Mouse (Mus musculus): Measurements from ENCODE around the gene Fgfr2.

The Fgfr2 gene

DNA sequence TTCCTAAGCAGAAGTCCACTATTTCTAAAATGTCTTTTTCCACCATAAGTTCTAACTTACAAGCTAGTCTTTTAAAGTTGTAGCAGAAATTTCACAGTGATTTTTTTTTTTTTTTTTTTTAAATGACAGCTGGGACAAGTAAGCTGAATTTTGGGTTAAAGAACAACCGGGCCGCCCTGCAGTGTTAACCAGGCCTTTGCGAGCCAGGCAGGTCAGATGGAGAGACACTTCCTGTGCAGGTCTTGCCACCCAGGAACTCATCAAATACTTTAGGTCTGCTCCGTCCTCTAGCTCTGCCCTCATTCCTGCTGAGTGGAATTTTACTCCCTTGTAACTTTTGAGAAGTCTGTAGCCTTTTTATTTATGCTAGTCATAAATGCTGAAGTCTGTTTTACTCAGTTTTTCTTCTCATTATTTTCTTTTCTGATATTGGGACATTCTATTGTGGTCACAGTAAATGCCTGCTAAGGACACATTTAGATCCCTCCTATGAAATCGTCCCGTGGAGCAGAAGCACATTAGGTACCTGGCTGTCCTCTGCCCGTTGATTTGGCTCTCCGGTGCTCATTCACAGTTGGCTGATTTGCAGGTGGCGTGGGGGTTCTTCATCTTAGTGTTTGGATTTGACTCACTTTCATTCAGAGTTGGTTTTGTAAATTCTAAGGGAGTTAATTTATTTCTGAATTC lies 2228.1 kb downstream of the Fgfr2 start:
- DNase-seq (ENCODE audit: low spot score), result no peak

DNA sequence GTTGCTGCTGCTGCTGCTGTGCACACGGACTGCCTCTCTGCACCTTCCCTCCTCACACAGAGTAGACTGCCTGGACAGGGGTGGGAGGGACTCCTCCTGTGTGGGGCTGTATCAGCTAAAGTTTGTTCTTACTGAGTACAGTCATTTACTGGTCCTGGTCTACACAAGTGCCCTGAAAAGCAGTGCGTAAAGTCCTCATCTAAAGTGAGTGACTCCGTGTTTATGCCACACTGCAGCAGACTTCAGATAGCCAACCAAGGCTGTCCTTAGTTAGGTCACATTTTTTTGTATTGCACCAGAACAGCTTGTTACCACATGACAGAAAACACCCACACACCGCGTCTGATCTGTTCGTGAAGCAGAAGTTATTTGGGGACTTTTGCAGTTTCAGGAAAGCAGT lies 2230.2 kb downstream of the Fgfr2 start:
- peak; percentile 14 for DNase-seq (ENCODE audit: low spot score)

DNA sequence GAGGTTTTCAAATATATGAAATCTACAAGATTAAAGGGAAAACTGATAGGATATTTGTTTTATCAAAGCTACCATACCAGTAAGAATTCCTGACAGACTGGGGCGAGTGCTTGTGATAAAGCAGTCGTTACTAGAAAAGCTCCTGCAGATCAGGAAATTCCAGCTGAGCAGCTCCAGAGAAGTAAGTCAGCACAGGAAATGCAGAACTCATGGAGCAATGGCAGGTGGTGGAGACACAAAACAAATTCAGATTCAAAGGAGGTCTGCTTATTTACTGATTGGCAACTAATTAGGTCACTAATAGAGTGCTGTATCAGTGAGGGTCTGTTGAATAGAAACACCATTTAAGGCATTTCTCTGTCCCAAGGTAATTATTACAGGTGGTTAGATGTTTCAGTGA lies 2232.3 kb downstream of the Fgfr2 start:
- DNase-seq (ENCODE audit: low spot score), result peak; percentile 55

DNA sequence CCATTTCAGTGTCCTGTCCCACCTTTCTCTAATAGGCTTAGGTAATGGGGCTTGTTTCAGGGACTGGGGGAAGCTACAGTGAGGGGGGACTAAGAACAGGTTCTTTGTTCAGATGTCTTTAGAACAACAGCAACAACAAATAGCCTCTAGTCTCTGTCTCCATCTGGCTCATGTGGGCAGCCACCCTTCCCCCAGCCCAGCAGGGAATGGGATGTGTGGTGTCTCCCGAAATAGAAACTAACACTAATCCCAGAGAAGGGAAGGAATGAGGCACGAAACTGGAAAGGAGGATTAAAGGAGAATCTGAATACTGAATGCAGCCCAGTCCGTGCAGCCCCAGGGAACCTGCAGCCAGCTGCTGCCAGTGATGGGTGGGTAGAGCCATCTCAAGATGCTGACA lies 2235.2 kb downstream of the Fgfr2 start:
- DNase-seq (ENCODE audit: low spot score), result no peak

DNA sequence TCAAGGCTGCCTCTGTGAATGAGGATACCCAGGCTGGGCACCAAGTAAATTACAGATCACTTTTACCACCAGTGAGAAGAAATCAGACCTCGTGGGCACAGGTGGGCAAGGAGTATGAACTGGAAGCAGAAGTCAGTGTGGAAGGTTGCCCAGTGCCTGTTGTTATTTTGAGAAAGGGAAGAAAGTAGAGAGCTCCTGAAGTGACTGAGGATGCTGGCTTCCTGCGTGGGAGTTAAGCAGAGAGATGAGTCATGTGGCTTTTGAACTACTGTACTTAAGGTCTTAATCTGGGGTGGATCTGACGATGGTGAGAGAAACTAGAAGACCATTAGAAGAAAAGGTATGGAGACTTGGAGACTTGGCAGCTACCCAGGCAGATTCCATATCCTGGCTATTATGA lies 2236.9 kb downstream of the Fgfr2 start:
- DNase-seq (ENCODE audit: low spot score), result no peak

DNA sequence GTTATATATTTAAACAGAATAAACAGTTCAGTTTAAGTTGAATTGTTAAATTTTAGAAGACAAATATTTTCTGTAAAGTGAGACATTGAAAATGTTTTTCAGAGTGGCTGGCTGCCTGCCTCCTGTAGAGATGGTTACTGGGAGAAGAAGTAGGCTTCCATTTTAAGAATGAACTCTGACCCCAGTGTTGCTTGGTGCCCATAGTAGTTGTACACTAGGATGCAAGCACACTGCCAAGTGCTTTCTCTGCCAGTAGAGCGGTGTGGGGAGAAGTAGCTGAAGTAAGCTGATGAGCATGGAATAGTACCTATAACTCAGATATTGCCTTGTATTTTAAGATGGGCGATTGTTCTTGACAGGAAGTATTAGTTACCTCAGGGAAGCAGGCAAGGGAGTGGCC lies 2239.0 kb downstream of the Fgfr2 start:
- DNase-seq (ENCODE audit: low spot score), result no peak

DNA sequence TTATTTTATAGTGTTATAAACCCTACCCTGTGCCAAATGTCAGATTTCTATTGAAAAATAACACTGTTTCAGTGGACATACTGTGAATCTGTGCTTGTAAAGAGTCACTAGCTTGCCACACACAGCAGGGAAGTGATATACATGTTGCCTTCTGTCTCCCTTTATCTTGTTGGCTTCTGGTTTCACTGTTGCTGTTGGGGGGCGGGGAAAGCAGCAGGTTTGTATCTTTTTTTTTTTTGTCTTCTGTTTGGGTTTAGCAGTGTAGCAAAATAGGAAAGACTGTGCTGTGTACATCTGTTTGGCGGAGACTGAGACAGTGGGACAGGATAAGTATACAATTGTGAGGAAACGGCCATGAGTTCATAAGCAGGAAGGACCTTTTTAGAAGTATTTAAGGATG lies 2255.9 kb downstream of the Fgfr2 start:
- DNase-seq (ENCODE audit: low spot score), result no peak

DNA sequence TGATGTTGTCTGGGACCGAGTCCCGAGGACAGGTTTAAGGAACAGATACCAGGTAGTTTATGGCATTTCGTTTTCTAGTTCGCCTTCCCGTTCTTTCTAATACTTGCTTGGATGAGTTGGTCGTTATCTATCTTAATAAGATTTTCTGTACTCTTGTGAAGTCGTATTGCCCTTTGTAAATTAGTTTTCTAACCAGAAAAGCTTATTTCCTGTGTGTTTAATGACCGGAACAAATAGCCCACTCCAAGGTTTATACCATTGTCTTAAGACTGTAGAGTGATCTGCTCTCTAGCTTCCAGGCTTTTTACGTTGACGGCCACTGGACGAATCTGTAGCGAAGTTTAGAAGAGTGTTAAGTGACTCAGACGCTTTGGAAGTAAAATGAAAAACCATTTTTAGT lies 2256.5 kb downstream of the Fgfr2 start:
- DNase-seq (ENCODE audit: low spot score), result no peak

DNA sequence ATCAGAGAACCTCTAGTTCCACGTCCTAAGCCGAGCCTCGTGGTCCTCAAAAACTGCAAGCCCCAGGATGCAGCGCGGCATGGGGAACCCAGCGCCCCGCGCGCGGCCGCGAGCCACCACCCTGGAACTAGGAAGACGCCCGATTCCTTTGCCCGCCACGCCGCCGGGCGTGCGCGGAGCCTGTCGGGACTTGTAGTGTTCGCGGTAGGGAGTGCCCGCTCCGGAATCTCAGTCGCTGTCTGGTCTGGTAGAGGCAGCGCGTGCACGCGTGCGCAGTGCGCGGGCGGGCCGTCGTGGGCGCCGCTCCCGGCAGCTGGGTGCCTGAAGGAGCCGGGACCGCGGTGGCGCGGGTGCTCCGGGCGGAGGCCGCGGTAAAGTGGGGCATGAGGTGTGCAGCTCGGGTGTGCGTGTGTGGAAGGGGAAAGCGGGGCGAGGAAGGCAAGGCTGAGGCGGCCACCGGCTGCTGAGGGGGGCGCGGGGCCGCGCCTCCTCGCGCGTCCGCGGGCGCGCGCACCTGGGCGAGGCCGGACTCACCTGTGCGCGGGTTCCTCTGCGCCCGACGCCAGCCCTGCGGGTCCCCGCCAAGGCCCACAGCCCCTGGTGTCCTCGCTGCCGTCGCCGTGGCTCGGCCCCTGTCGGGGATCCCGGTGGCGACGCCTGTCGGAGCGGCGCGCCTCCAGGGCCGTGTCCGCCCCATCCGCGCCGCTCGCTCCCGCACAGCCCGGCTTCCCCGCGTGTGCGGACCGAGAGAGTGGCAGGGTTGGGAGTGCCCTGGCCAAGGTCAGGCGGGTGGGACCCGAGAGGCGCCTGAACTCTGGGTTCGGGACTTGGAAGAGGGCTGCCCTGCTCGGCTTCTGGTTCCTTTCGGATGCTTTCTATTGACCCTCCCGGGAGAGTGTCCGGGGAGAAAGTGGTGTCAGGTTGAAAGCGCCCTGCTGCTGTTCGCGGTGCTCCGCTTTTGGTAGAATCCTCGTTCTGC lies 2257.2 kb downstream of the Fgfr2 start, which contains the start of gene Plekha1:
Plekha1 (plus strand) TSS at position 144 of the 979 bp plus-strand sequence.
- DNase-seq (ENCODE audit: low spot score), result peak; percentile 98

DNA sequence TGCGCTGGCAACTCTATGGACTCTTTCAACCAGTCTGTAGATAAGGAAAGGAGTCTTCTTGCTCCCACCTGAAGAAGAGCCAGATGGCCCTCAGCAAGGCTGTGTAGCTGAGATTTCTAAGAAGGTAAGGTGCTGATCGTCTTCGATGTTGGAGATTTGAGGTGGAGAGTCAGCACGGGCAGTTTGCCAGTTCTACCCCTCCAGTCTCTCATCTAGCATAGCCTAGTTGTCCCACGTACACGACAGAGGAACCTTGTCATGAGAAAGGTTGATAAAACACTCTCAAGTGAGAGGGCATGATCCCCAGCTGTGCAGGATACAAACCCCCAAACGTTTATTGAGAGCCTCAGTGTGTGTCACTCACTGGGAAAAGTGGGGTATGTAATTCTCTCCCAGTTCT lies 2258.4 kb downstream of the Fgfr2 start:
- no peak for DNase-seq (ENCODE audit: low spot score)

DNA sequence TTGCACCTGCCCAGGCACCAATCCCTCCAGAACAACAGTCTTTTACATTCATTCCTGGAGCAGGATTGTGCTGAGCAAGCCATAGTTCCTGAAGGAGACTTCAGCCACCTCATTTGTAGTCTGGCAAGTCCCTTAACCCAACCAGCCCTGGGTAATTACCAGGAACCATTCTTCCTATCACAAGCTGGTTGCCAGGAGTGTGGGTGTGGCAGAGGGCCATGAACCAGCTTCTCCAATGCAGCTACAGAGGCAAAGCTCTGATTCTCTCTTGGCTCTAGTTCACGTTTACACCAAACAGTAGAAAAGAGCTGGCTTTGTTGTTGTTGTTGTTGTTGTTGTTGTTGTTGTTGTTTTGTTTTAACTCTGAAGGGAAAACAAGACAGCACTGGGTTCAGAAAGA lies 2260.6 kb downstream of the Fgfr2 start:
- no peak for DNase-seq (ENCODE audit: low spot score)

DNA sequence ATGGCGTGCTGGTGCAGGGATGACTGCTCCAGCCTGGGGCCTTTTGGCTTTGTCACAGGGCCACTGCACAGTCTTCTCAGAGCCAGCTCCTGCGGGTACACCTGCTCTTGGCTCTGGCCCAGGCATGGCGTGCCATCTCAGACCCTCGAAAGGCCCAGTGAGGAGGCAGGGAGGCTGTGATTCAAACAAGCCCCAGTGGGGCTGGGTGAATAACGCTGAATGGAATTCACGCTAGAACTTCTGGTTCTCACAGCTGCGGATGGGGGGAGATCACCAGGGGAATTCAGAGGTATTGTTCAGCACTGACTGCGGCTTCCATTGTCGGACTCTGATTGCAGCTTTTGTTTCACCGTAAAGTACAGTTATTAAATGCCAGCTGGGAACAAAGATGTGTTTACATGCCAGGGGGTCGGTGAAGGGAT lies 2262.4 kb downstream of the Fgfr2 start:
- peak; percentile 29 for DNase-seq (ENCODE audit: low spot score)

DNA sequence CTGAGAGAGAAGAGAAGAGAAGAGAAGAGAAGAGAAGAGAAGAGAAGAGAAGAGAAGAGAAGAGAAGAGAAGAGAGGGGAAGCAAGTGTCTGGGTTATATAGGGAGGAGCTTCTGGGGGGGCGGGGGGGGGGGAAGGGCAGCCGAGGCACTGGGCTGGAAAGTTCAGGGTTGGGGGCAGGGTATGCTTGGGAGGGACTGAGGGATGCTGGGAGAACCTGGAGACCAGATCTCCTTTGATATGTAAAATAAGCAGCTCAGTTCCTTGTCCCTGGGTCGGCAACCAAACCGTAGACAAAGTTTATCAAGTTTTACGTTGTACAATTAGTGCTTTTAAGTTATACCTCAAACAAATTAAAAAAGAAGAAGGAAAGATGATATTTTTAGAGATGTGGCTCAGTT lies 2263.2 kb downstream of the Fgfr2 start:
- DNase-seq (ENCODE audit: low spot score), result no peak

DNA sequence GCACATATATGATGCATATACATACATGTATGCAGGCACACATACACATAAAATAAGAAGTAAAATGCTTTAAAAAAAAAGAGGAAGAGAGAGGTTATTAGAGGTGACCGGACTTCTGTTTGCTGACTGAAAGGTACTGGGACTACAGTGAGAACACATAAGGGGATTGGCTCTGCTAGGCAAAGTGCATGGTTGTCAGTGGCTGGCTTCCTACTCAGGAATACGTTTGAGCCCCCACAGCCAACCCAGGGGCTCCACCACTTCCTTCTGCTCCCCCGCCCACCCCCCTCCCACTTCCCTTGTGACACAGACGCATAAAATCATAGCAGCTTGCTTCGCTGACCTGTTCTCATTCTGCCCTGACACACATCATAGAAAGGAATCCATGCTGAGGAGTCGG lies 2265.2 kb downstream of the Fgfr2 start:
- no peak for DNase-seq (ENCODE audit: low spot score)

DNA sequence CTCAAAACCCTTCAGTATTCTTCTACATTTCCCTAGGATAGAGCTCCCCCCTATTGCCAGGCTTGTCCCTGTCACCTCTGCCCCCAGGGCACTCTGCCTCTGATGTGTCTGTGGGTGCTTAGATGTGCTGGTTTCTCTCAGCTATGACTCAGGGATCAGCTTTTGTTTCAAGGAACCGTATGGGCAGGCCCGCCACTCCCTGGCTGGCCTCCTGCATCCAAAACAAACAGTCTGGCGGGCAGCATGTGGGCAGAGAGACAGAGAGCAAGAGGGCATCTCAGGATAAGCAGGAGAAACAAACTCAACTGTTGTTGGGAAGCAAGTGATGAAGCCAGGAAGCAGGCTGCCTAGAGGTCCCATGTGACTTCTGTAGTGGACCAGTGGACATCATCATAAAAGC lies 2267.5 kb downstream of the Fgfr2 start:
- DNase-seq (ENCODE audit: low spot score), result peak; percentile 51

DNA sequence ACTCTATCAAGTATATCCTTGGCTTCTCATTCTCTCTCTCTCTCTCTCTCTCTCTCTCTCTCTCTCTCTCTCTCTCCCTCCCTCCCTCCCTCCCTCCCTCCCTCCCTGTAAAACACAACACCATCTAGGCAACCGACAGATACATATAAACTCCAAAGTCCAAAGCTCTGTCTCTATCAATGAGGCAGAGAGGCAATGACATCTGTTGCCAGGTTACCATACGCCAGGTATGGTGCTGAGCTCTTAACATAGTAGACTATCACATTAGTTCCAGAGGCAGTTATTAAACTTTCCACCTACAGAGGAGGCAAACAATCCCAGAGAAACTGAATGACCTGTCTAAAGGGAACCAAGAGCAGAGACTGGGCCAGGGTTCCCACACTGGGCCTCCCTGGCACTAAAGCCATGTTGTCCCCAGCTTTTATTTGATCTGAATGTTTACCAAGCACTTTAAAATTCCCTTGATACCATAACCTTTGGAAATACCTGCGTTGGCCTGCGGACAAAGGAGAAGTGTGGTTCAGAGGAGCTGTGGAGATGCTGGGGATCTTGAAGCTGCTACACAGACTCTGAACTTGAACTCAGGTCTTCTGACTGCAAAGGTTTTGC lies 2268.4 kb downstream of the Fgfr2 start:
- no peak for DNase-seq (ENCODE audit: low spot score)

DNA sequence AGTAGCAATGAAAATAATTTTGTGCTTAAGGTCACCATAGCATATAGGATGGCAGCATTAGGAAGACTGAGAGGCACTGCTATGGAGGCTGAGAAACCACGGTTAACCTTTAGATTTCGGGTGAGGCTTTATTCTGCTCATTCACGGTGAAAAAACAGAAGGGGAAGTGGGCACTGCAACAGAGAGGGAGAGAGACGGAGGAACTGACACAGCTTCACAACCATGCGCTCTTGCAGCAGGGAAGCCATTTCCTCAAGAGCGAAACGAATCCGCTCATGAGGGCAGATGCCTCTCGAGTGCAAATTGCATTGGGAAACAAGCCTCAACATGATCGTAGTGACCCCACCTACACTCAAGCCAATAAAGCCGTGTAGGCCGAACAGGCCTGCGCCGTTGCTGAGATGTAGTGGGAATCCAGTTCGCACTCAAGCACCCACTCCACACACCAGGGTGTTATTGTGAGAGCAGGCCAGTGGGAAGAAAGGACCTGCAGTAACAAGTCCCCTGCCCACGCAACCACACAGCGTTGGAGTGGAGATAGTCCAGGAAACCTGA lies 2275.9 kb downstream of the Fgfr2 start:
- no peak for DNase-seq (ENCODE audit: low spot score)

DNA sequence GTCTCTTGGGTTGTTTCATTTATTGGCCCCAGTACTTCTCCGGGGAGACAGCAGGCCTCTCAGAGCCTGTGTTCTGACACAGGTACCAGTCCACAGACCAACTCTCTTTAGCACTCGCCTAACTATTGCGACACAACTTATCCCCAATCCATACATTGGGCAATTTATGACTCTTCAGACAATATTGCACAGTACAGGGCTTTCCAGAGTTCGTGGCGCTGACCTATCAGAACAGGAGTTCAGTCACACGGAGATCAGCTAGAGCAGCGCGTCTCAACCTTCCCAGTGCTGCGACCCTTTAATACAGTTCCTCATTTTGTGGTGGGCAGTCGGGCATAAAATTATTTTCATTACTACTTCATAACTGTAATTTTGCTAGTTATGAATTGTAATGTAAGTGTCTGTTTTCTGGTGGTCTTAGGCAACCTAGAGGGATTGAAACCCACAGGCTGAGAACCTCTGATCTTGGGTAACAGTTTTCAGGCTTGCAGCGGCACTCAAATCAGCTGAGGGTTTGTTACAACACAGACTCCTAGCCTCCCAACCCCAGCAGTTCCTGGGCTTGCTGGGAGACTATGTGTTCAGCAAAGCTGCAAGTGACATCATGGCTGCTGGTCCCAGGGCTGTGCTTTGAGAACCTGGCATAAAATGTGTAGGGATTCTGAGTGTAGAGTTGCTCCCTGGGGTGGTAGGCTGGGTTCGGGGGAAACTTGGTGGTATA lies 2283.6 kb downstream of the Fgfr2 start:
- DNase-seq (ENCODE audit: low spot score), result no peak

DNA sequence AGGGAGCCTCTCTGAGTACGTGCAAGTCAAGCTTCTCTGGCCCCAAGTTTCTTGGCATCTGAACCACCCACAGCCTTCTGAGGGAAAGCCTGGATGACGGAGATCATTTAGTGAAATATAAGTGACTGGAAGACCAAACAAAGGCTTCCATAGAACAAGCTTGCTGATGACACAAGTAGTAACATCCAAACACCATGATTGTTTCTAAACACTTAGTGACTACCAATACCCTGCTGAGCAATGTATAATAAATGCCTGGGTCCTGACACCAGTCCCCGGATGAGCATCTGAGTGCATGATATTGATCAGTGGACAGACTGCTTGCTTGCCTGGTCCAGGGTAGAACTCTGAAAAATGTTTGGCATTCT lies 2284.5 kb downstream of the Fgfr2 start:
- DNase-seq (ENCODE audit: low spot score), result no peak

DNA sequence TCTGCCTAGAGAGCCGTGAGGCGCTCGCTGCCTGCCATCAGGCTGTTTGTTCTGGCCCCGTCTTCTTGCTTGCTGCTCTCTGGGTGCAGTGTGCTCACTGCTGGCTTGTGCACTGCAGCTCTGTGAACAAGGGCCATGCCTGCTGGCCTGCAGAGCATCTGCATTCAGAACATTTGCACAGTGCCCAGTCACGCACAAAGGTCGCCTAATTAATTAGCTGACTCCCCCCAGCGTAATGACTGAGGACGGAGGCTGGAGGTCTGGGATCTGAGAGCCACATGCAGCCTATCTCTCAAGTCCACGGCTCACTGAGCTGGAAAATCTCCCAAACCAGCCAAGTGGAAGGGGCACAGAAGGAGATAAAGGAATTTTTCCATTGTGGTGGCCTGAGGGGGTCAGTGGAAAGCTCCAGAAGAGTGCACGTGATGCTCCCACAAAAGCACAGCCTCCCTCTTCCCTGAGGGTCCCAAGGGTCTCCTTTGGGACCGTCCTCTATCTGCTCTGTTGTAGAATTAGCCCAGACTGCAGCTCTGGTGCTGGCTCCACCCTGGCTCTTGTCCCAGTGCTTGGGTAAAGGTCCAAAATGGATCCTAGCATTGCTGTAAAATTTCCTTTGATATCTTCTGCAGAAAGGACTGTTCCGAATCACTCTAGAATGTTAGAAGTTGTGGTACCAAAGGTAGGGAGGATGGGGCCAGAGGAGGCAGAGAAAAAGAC lies 2285.1 kb downstream of the Fgfr2 start:
- no peak for DNase-seq (ENCODE audit: low spot score)

DNA sequence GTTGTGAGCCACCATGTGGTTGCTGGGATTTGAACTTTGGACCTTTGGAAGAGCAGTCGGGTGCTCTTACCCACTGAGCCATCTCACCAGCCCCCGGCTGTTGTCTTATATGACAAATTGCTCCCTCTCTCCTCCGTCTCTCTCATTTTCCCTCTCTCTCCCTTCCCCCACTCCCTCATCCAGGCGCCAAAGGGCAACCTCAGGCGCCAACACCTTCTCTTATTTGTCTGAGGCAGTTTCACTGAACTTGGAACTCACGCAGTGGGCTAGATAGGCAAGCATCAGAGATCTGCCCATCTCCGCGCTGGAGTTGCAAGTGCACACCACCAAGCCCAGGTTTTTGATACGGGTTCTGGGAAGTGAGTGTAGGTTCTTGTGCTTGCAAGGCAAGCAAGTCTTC lies 2287.1 kb downstream of the Fgfr2 start:
- no peak for DNase-seq (ENCODE audit: low spot score)

All from urinary bladder, postnatal 14 days (tissue).